Mouse (Mus musculus) leukemia stem cell, adult 10-12 weeks (primary cell): ENCODE data around the gene Prmt7. TPM values are rescaled to one million over a fixed set of nuclear protein-coding genes. Genes with fewer than 3 reads are reported as not detected.

ENCODE experiments used
- polyA plus RNA-seq: library from polyadenylated mRNA; stranded (reverse); fragments of >175 nt; gene quantifications from 2 replicates; pipeline ENCODE4 v1.2.3, GENCODE M21; 2012; ENCODE audit warnings: low replicate concordance

Gene Prmt7
- polyA plus RNA-seq, result 3.3 and 44.3 TPM in 2 replicates

DNA sequence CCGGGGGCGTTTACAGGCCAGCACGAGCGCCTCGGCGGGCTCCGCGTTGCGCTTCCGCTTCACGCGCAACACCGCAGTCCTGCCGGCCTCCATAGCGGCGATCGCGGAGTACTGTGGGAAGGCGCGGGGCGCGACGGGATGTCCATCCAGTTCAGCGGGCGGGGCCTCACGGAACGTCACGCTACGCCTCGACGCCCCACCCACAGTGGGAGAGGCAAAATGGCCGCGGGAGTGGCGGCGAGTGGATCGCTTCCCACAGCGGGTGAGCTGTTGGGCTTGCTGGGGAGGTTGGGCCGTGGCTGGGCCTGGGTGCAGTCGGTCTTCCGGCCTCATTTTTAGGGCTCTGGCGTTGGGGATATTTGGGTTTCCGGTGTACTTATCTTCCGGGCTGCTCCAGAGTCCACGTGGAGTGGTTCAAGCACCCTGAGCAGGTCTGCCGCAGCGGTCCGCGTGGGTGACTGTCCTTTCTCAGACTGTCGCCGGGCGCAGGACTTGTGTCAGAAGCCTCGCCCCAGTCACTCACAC is at the start of gene Prmt7, which contains the start of gene Slc7a6os:
TSS of gene Prmt7 (plus strand) at position 116 of the 525 bp plus-strand sequence.
TSS of gene Slc7a6os (minus strand) at position 115 of the 525 bp plus-strand sequence.

DNA sequence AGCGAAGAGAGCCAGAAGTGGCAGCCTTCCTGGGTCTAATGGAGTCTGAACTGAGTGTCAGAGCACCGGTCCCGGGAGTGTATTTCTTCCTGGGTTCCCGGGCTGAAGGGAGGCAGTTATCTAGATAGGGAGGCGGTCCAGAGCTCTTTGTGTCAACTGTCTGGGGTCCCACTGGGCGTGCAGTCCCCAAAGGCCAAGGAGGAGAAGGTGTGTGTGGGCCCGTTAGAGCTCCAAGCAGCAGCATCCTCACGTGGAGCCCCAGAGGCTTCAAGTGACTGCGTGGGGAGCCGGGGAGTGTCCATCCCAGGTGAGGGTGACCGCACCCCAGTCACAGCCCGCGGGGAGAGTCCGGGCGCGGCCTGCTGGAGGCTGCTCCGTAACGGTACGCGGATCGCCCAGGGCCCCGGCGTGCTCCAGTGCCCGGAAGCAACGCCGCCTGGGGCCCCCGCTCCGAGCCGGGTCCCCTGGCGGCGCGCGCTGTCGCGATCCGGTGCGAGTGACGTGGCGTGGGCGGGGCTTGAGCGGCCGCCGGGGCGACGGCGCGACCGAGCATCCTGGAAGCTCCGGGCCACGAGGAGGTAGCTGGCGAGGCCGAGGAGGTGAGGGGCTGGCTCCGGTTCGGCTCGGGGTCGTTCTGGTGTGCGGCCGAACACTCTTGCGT is 42.2 kb upstream of the Prmt7 start, which contains the start of gene Slc7a6:
TSS of gene Slc7a6 (plus strand) at position 502 of the 661 bp plus-strand sequence.

Other genes starting within 250 kb of the Prmt7 start
- gene Slc12a4, start 244.8 kb upstream of the Prmt7 start, polyA plus RNA-seq, result 28.3 and 35.5 TPM in 2 replicates
- gene Dpep3, start 231.5 kb upstream of the Prmt7 start, polyA plus RNA-seq, result not detected in 2 replicates
- gene Dus2, start 219.6 kb upstream of the Prmt7 start, polyA plus RNA-seq, result 2.9 and 6.0 TPM in 2 replicates
- not detected in 2 replicates for gene Dpep2nb, start 205.0 kb upstream of the Prmt7 start, polyA plus RNA-seq
- 20.3 and 22.1 TPM in 2 replicates for gene Ddx28, start 199.1 kb upstream of the Prmt7 start, polyA plus RNA-seq
- 11.8 and 20.8 TPM in 2 replicates for gene Nfatc3, start 152.1 kb upstream of the Prmt7 start, polyA plus RNA-seq
- 0.09 TPM in 1 of 2 replicates, not detected in the other for gene Esrp2, start 74.0 kb upstream of the Prmt7 start, polyA plus RNA-seq
- 9.8 and 15.4 TPM in 2 replicates for gene Pla2g15, start 60.5 kb upstream of the Prmt7 start, polyA plus RNA-seq
- gene Slc7a6, start 42.1 kb upstream of the Prmt7 start, polyA plus RNA-seq, result 0.93 and 1.3 TPM in 2 replicates
- gene Slc7a6os, start within 50 bp of the Prmt7 start, polyA plus RNA-seq, result 13.4 and 14.1 TPM in 2 replicates
- 0.20 and 0.36 TPM in 2 replicates for gene Smpd3, start 127.1 kb downstream of the Prmt7 start, polyA plus RNA-seq
- gene Zfp90, start 204.4 kb downstream of the Prmt7 start, polyA plus RNA-seq, result 1.3 and 2.7 TPM in 2 replicates